10 mouse cellular contexts compared by ENCODE assay signal in the genomic region with DNA sequence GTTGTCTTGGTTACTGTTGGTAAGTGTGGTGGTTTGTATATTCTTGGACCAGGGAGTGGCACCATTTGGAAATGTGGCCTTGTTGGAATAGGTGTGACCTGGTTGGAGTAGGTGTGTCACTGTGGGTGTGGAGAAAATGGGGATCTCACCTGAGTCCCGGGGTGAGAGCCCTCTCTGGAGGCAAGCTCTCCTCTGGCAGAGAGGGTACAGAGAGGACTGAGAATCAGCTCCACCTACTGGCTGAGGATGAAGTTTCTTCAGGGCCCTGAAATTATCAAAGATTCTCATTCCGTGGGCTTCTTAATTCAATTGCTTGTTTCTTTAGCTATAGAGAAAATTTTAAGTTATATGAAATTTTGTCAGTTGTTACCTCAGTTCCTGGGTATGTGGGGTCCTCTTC.
DNase-seq lines count a peak whose midpoint lies in the region; ATAC-seq and TF ChIP-seq lines count a peak whose summit lies in the region.
"Had no signal": no experiment of that assay in that cellular context is flagged by ENCODE, and none has a peak within 500 bp of the region (broad histone marks: within the 10 kb centered on the region; RNA-seq: fewer than 3 reads in every experiment).

No protein-coding gene starts in this region.

- 42% methylated on average over 2 of the region's 2 CpGs for WGBS in hindbrain, embryonic 13.5 days

- H3K36me3 ChIP-seq in hindbrain, embryonic 13.5 days: no peaks in the 10 kb centered on the region

- peak; percentile 33 for TF ChIP-seq CTCF in left cerebral cortex, adult 2 months (IDR thresholded peaks at IDR 0.05)

- peak; percentile 21 for DNase-seq in embryo, embryonic 10 days (ENCODE audit: low spot score)
- DNase-seq in embryo, embryonic 9.5 days (ENCODE audit: extremely low spot score): no peak
- DNase-seq in left cerebral cortex, adult 2 months (ENCODE audit: extremely low spot score in 1 of 2, low spot score in 2 of 2): no peak
- DNase-seq in left cerebral cortex, adult 9 months (ENCODE audit: low spot score in 2 of 2): no peak
- DNase-seq in R1 (ENCODE audit: low read depth, low spot score): peak; percentile 35
- peak; percentile 8 for DNase-seq in lung, postnatal 36 days
- no peak for DNase-seq in right cerebral cortex, postnatal 14 days

- H3K4me1 ChIP-seq in hindbrain, embryonic 13.5 days (replicated peaks): no peaks in the 10 kb centered on the region
- H3K4me1 ChIP-seq: megakaryocyte, embryonic 14.5 days had no signal

- H3K4me2 ChIP-seq in hindbrain, embryonic 13.5 days: no peak overlapping the region

- no peaks in the 10 kb centered on the region for H3K27me3 ChIP-seq in hindbrain, embryonic 13.5 days
- H3K27me3 ChIP-seq: megakaryocyte, embryonic 14.5 days had no signal

- no peak overlapping the region for H3K9ac ChIP-seq in hindbrain, embryonic 13.5 days

- no peak overlapping the region for H3K27ac ChIP-seq in left cerebral cortex, adult 2 months
- H3K27ac ChIP-seq in hindbrain, embryonic 13.5 days: no peak overlapping the region

- intact Hi-C loops in left cerebral cortex, adult 2 months (cut with DNase I): no loop called here

- no peaks in the 10 kb centered on the region for H3K9me3 ChIP-seq in hindbrain, embryonic 13.5 days
- H3K9me3 ChIP-seq: megakaryocyte, embryonic 14.5 days had no signal

- H3K4me3 ChIP-seq in left cerebral cortex, adult 2 months: no peak overlapping the region
- H3K4me3 ChIP-seq in hindbrain, embryonic 13.5 days: no peak overlapping the region
- H3K4me3 ChIP-seq: megakaryocyte, embryonic 14.5 days had no signal

- ATAC-seq in hindbrain, embryonic 13.5 days (ENCODE audit: low FRiP score): no peak
- ATAC-seq: hindbrain, embryonic 16.5 days had no signal

Comparison
In these comparisons a context has a peak if more than half of its experiments do, and no peak if none do; other contexts are left out.
1. DNase-seq: peak in embryo, embryonic 10 days (single experiment), R1 (single experiment) and lung, postnatal 36 days (single experiment); none in embryo, embryonic 9.5 days (single experiment), left cerebral cortex, adult 2 months (0 of 2), left cerebral cortex, adult 9 months (0 of 2) and right cerebral cortex, postnatal 14 days (single experiment).